Mouse (Mus musculus) intestine, embryonic 16.5 days (tissue): ENCODE data around the gene Ermard. TPM values are rescaled to one million over a fixed set of nuclear protein-coding genes. Genes with fewer than 3 reads are reported as not detected.

ENCODE experiments used
- ATAC-seq: fragments of 200-750 bp; cut with Nextera tagmentation; 2 replicates; pipeline ENCODE4 v1.8.0; 2017; ENCODE audit warnings: moderate TSS enrichment, moderate library complexity
- H3K27ac ChIP-seq: fragments of 300-500 bp; sonication (generic); 2 replicates; pipeline ENCODE4 v1.5.1; 2014; ENCODE audit warnings: mild to moderate bottlenecking, low read length
- H3K27me3 ChIP-seq: fragments of 300-500 bp; sonication (generic); replicated peaks from 2 replicates; pipeline ENCODE4 v1.6.1; 2014; ENCODE audit warnings: low read length, control low read depth, mixed read lengths; ENCODE audit not compliant: control insufficient read depth, insufficient read depth
- H3K36me3 ChIP-seq: fragments of 300-500 bp; sonication (generic); 2 replicates; pipeline ENCODE4 v1.6.1; 2014; ENCODE audit warnings: low read length, control low read depth; ENCODE audit not compliant: control insufficient read depth, insufficient read depth
- H3K4me1 ChIP-seq: fragments of 300-500 bp; sonication (generic); 2 replicates; pipeline ENCODE4 v1.6.1; 2014; ENCODE audit warnings: low read length, control low read depth, mixed read lengths; ENCODE audit not compliant: control insufficient read depth, insufficient read depth
- H3K4me2 ChIP-seq: fragments of 300-500 bp; sonication (generic); 2 replicates; pipeline ENCODE4 v1.6.1; 2014; ENCODE audit warnings: low read depth, low read length, control low read depth
- H3K4me3 ChIP-seq: fragments of 300-500 bp; sonication (generic); 2 replicates; pipeline ENCODE4 v1.5.1; 2014; ENCODE audit warnings: mild to moderate bottlenecking, low read length
- H3K9ac ChIP-seq: fragments of 300-500 bp; sonication (generic); 2 replicates; pipeline ENCODE4 v1.6.1; 2014; ENCODE audit warnings: low read depth, low read length
- H3K9me3 ChIP-seq: fragments of 300-500 bp; sonication (generic); 2 replicates; pipeline ENCODE4 v1.6.1; 2016; ENCODE audit warnings: low read length, control low read depth; ENCODE audit not compliant: control insufficient read depth
- WGBS: fragments of 180-500 bp; shearing (Covaris S2); extraction: QIAGEN DNeasy Blood & Tissue Kit; methylation state at CpG from one replicate; pipeline ENCODE4 v1.1.7; 2014; 5-methylcytosine and 5-hydroxymethylcytosine counted together
- polyA plus RNA-seq: library from polyadenylated mRNA; unstranded; fragments of >200 nt; fragmentation: Nextera tagmentation; extraction: Ambion mirVana; gene quantifications from 2 replicates; pipeline ENCODE4 v1.2.1, GENCODE M21; 2015

The Ermard gene
- polyA plus RNA-seq, 1 experiment from 2014 or later: 58.1 TPM

GRCm38 (mm10) chr17:15098677-15099076 is 57.7 kb downstream of the Ermard start:
- 56% methylated on average over 1 of the region's 1 CpGs for WGBS
- Histone ChIP-seq H3K4me2 (no peak overlapping the region), H3K9ac (no peak overlapping the region), H3K9me3 (no peaks in the 10 kb centered on the region), H3K4me1 (peaks cover under 1% of the 10 kb centered on the region; the same call in 1 of the 2 replicates), H3K27ac (no peak overlapping the region), H3K4me3 (no peak overlapping the region), H3K36me3 (no peaks in the 10 kb centered on the region), H3K27me3 (no peaks in the 10 kb centered on the region)
- ATAC-seq: peak; percentile 67

GRCm38 (mm10) chr17:15101355-15101754 is 60.3 kb downstream of the Ermard start:
- H3K27ac ChIP-seq: no peak overlapping the region
- H3K36me3 ChIP-seq: no peaks in the 10 kb centered on the region
- WGBS: 91% methylated on average over 4 of the region's 4 CpGs
- H3K4me2 ChIP-seq: no peak overlapping the region
- H3K27me3 ChIP-seq: no peaks in the 10 kb centered on the region
- no peaks in the 10 kb centered on the region for H3K4me1 ChIP-seq
- no peak overlapping the region for H3K4me3 ChIP-seq
- no peak overlapping the region for H3K9ac ChIP-seq
- ATAC-seq: no peak
- H3K9me3 ChIP-seq: no peaks in the 10 kb centered on the region

- H3K36me3 ChIP-seq: no peaks in the 10 kb centered on the region
These were observed 66.2 kb downstream of the Ermard start for GRCm38 (mm10) chr17:15107143-15107649.

GRCm38 (mm10) chr17:15108473-15109441 is 67.7 kb downstream of the Ermard start:
- WGBS: 18% methylated on average over 20 of the region's 20 CpGs
- ATAC-seq: peak; percentile 82
- peak overlapping the region; percentile 60 for H3K27ac ChIP-seq
- H3K4me3 ChIP-seq: no peak overlapping the region
- H3K9me3 ChIP-seq: no peaks in the 10 kb centered on the region
- H3K27me3 ChIP-seq: no peaks in the 10 kb centered on the region
- H3K4me1 ChIP-seq: peaks cover 22% of the 10 kb centered on the region
- peak overlapping the region; percentile 5 for H3K4me2 ChIP-seq
- no peaks in the 10 kb centered on the region for H3K36me3 ChIP-seq
- no peak overlapping the region for H3K9ac ChIP-seq

More at GRCm38 (mm10) chr17:15107143-15107649, 66.2 kb downstream of the Ermard start:
- no peak overlapping the region for H3K9ac ChIP-seq
- H3K27ac ChIP-seq: no peak overlapping the region
- WGBS: 84% methylated on average over 9 of the region's 9 CpGs
- no peak for ATAC-seq
- no peak overlapping the region for H3K4me3 ChIP-seq
- H3K9me3 ChIP-seq: no peaks in the 10 kb centered on the region
- H3K4me2 ChIP-seq: no peak overlapping the region
- no peaks in the 10 kb centered on the region for H3K27me3 ChIP-seq
- peaks cover 22% of the 10 kb centered on the region for H3K4me1 ChIP-seq

- H3K4me1 ChIP-seq: peaks cover 5% of the 10 kb centered on the region; the same call in 1 of the 2 replicates
- H3K9me3 ChIP-seq: no peaks in the 10 kb centered on the region
- H3K27ac ChIP-seq: no peak overlapping the region; the same call in 1 of the 2 replicates
- peak; percentile 77 for ATAC-seq
- H3K9ac ChIP-seq: no peak overlapping the region
- H3K27me3 ChIP-seq: no peaks in the 10 kb centered on the region
- WGBS: 67% methylated on average over 3 of the region's 3 CpGs
- H3K4me2 ChIP-seq: no peak overlapping the region
- no peak overlapping the region for H3K4me3 ChIP-seq
- H3K36me3 ChIP-seq: no peaks in the 10 kb centered on the region
These were observed 74.5 kb downstream of the Ermard start for GRCm38 (mm10) chr17:15115550-15115949.

- H3K4me1 ChIP-seq: 0 out of 2 replicates have a peak, but pooled peaks cover 3% of the 10 kb centered on the region
- H3K27me3 ChIP-seq: no peaks in the 10 kb centered on the region
- H3K9me3 ChIP-seq: no peaks in the 10 kb centered on the region
- no peak overlapping the region for H3K4me2 ChIP-seq
- ATAC-seq: no peak
- H3K4me3 ChIP-seq: no peak overlapping the region
- H3K27ac ChIP-seq: no peak overlapping the region
- no peaks in the 10 kb centered on the region for H3K36me3 ChIP-seq
- WGBS: 84% methylated on average over 4 of the region's 4 CpGs
- H3K9ac ChIP-seq: no peak overlapping the region
These were observed 79.1 kb downstream of the Ermard start for GRCm38 (mm10) chr17:15120096-15120495.

- Histone ChIP-seq H3K36me3 (no peaks in the 10 kb centered on the region), H3K27me3 (no peaks in the 10 kb centered on the region), H3K4me1 (0 out of 2 replicates have a peak, but pooled peaks cover 3% of the 10 kb centered on the region), H3K9ac (no peak overlapping the region), H3K4me3 (no peak overlapping the region), H3K9me3 (no peaks in the 10 kb centered on the region), H3K4me2 (no peak overlapping the region), H3K27ac (peak overlapping the region; percentile 49; the same call in 1 of the 2 replicates)
- 45% methylated on average over 6 of the region's 6 CpGs for WGBS
- ATAC-seq: peak; percentile 26; the same call in 1 of the 2 replicates
These were observed 79.6 kb downstream of the Ermard start for GRCm38 (mm10) chr17:15120569-15120968.

- no peak overlapping the region for H3K4me2 ChIP-seq
- no peaks in the 10 kb centered on the region for H3K9me3 ChIP-seq
- no peak for ATAC-seq
- H3K4me3 ChIP-seq: no peak overlapping the region
- no peak overlapping the region for H3K9ac ChIP-seq
- no peaks in the 10 kb centered on the region for H3K27me3 ChIP-seq
- H3K27ac ChIP-seq: no peak overlapping the region
- H3K4me1 ChIP-seq: no peaks in the 10 kb centered on the region
- WGBS: 68% methylated on average over 9 of the region's 9 CpGs
- H3K36me3 ChIP-seq: no peaks in the 10 kb centered on the region
These were observed 88.8 kb downstream of the Ermard start for GRCm38 (mm10) chr17:15129630-15130287.

- 76% methylated on average over 3 of the region's 3 CpGs for WGBS
- ATAC-seq: no peak
- H3K4me3 ChIP-seq: no peak overlapping the region
These were observed 89.3 kb downstream of the Ermard start for GRCm38 (mm10) chr17:15130288-15130656.

More at GRCm38 (mm10) chr17:15130288-15130656, 89.3 kb downstream of the Ermard start:
- no peaks in the 10 kb centered on the region for H3K27me3 ChIP-seq
- no peaks in the 10 kb centered on the region for H3K4me1 ChIP-seq
- no peak overlapping the region for H3K9ac ChIP-seq
- H3K9me3 ChIP-seq: no peaks in the 10 kb centered on the region
- H3K27ac ChIP-seq: no peak overlapping the region
- H3K4me2 ChIP-seq: no peak overlapping the region
- H3K36me3 ChIP-seq: no peaks in the 10 kb centered on the region
